Mouse (Mus musculus): Measurements from ENCODE around the gene Gm3127. TPM values are rescaled to one million over a fixed set of nuclear protein-coding genes. Genes with fewer than 3 reads are reported as not detected.
"Not testable (repeated sequence)": the region's sequence is repeated elsewhere in the genome, so short reads cannot be mapped to it uniquely, and the experiment has no call there.

The Gm3127 gene
- not detected in 2 replicates for polyA plus RNA-seq (2012)

DNA sequence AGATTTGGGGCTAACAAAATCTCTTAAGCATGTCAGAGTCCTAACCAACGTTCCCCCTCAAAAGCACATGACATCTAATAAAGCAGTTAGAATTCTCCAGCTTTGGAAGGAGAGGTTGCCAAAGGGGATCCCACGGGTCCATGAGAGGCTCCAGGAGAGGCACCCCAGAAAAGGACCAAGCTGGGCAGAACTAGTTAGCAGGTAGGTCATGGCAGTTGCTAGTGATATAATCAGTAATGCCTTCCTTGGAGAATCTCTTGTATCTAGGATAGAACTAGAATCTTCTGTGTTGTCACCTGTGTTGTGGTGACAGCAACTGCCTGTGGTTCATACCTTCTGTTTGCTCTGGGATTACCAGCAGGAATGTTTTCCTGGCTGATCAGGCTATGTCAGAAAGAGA, at the start of gene Gm3127:
Gene Gm3127 (plus strand): TSS at position 301 of the 400 bp plus-strand sequence.
- TF ChIP-seq GATA1 (IDR thresholded peaks at IDR 0.05; ENCODE audit: low read length) = not testable (repeated sequence)

DNA sequence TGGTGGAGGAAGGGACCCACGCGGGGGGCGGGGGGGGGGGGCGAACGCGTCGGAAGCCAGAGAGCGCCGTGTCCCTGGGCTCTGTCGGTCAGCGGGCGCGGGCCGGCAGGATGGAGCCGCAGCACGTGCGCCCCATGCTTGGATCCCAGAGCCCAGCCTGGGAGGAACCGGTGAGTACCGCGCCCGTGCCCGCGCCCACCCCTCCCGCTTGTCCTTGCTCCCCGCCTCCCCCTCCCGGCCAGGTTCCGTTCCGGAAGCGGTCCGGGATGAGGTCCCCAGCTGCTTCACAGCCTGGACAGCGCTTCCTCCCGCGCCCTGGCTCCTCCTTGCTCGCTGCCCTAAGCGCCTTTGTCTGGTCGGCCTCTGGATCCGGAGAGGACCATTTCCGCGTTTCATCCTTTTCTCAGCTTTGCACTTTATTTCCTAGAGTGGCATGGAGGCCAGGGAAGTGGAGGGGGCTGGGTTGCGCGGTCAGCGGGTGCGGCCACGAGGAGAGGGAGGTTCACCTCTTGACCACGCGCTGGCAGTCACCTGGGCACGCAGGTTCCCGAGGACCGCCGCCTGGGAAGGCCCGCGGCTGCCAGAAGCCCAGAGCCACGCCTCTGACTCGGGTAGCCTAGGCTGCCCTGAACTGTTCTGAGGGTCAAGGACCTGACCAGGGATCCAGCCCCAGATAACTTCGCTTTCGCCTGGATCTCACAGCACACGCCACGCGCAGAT, 17.8 kb downstream of the Gm3127 start, which contains the start of gene Gm2974:
Gene Gm2974 (plus strand): TSS at position 86 of the 720 bp plus-strand sequence.
- TF ChIP-seq GATA1 (IDR thresholded peaks at IDR 0.05; ENCODE audit: low read length) = not testable (repeated sequence)

Other genes starting within 250 kb of the Gm3127 start
- not detected in 2 replicates for gene Gm3029, start 233.3 kb upstream of the Gm3127 start, polyA plus RNA-seq (2012)
- not detected in 2 replicates for gene Gm3095, start 201.5 kb upstream of the Gm3127 start, polyA plus RNA-seq (2012)
- not detected in 2 replicates for gene Gm3099, start 166.6 kb upstream of the Gm3127 start, polyA plus RNA-seq (2012)
- not detected in 2 replicates for gene Gm5796, start 141.1 kb upstream of the Gm3127 start, polyA plus RNA-seq (2012)
- gene Gm3115, start 80.9 kb upstream of the Gm3127 start, polyA plus RNA-seq (2012) = not detected in 2 replicates
- gene Gm8108, start 54.5 kb upstream of the Gm3127 start, polyA plus RNA-seq (2012) = not detected in 2 replicates
- not detected in 2 replicates for gene Gm2974, start 17.5 kb downstream of the Gm3127 start, polyA plus RNA-seq (2012)
- gene Gm3138, start 84.6 kb downstream of the Gm3127 start, polyA plus RNA-seq (2012) = not detected in 2 replicates
- not detected in 2 replicates for gene Gm3149, start 152.3 kb downstream of the Gm3127 start, polyA plus RNA-seq (2012)
- gene 2610042L04Rik, start 169.7 kb downstream of the Gm3127 start, polyA plus RNA-seq (2012) = not detected in 2 replicates
- not detected in 2 replicates for gene Gm3159, start 232.5 kb downstream of the Gm3127 start, polyA plus RNA-seq (2012)